Mouse (Mus musculus) erythroblast, embryonic 14.5 days (primary cell): ENCODE data around the gene Rbx1.

Source experiments
- GATA1 ChIP-seq: IDR thresholded peaks from 2 replicates; pipeline ENCODE4 v1.6.1; 2012; ENCODE audit warnings: low read length, inconsistent platforms, mixed read lengths
- TAL1 ChIP-seq: IDR thresholded peaks from 3 replicates; pipeline ENCODE4 v1.6.1; 2012; ENCODE audit warnings: low read length, inconsistent platforms, mixed read lengths

GRCm38 (mm10) chr15:81485483-81485882 lies 19.4 kb downstream of the Rbx1 start:
- no peak for TF ChIP-seq TAL1
- TF ChIP-seq GATA1, result no peak
